21 mouse cellular contexts compared by ENCODE assay signal in the genomic region with DNA sequence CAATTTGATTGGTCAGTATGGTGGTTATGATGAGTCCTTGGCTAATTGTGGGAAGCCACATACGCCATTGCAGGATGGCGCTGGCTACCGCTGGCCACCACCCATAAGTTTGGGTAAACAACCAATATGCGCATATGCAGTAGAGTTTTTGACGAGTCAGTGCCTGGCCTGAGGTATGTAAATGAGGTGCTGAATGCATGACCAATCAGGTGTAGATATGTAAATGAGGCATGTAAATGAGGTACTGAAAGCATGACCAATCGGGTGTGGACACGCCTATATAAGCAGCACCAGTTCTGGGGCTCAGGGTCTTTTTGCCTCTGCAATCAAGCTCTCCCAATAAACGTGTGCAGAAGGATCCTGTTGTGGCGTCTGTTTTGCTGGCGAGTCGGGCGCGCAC. TPM values are rescaled to one million over a fixed set of nuclear protein-coding genes. Genes with fewer than 3 reads are reported as not detected.
DNase-seq lines count a peak whose midpoint lies in the region; ATAC-seq and TF ChIP-seq lines count a peak whose summit lies in the region.
"Not testable (repeated sequence)": the region's sequence is repeated elsewhere in the genome, so short reads cannot be mapped to it uniquely, and the experiment has no call there.
"Had no signal": no experiment of that assay in that cellular context is flagged by ENCODE, and none has a peak within 500 bp of the region (broad histone marks: within the 10 kb centered on the region; RNA-seq: fewer than 3 reads in every experiment).

No protein-coding gene starts in this region.

- dilution Hi-C loops in CH12.LX (cut with MboI; ENCODE audit: extremely low pct_ligation_motif_present, extremely low pct_unique_long_range_greater_than_20kb, low sequenced_read_pairs) = loop anchor here (25.0 kb wide), 1 partner anchor 351 kb away; no protein-coding TSS in a partner anchor

- not testable (repeated sequence) for H3K79me2 ChIP-seq in CH12.LX (replicated peaks; ENCODE audit: control insufficient read depth, extremely low read depth, insufficient read depth, poor library complexity, severe bottlenecking); MEL (ENCODE audit: control insufficient read depth, insufficient read depth, low read length, poor library complexity)

- ATAC-seq in common myeloid progenitor, adult 5-6 weeks (replicated peaks; ENCODE audit: low read depth, poor library complexity, severe bottlenecking) = 0 out of 2 replicates have a peak, but pooled peaks have one; percentile 6
- peak; percentile 59; the same call in 1 of the 2 replicates for ATAC-seq in hindbrain, embryonic 11.5 days (ENCODE audit: low FRiP score)
- ATAC-seq in liver, embryonic 13.5 days (ENCODE audit: low read depth) = 0 out of 2 replicates have a peak, but pooled peaks have one; percentile 32
- peak; percentile 24; the same call in 1 of the 2 replicates for ATAC-seq in neural tube, embryonic 11.5 days (ENCODE audit: insufficient read depth, low FRiP score, low TSS enrichment)

- not testable (repeated sequence) for TF ChIP-seq EP300 in CH12.LX (IDR thresholded peaks at IDR 0.05; ENCODE audit: low read length); MEL (IDR thresholded peaks at IDR 0.05; ENCODE audit: low read depth in 1 of 2, low read length in 2 of 2)

- 93% methylated on average over 13 of the region's 13 CpGs for WGBS in hindbrain, embryonic 11.5 days
- WGBS in liver, embryonic 13.5 days (ENCODE audit: insufficient replicate concordance) = 88% methylated on average over 13 of the region's 13 CpGs
- WGBS in neural tube, embryonic 11.5 days = 88% methylated on average over 13 of the region's 13 CpGs

- H3K4me1 ChIP-seq in CH12.LX (ENCODE audit: control insufficient read depth in 1 of 2, insufficient read depth in 2 of 2) = peaks cover 3 to 14% of the 10 kb centered on the region in 2 experiments; a peak in 2 of 4 replicates
- not testable (repeated sequence) for H3K4me1 ChIP-seq in MEL (ENCODE audit: control insufficient read depth in 1 of 2, insufficient read depth in 2 of 2, low read length in 2 of 2); hindbrain, embryonic 11.5 days (replicated peaks; ENCODE audit: control insufficient read depth, insufficient read depth, low read length); liver, embryonic 13.5 days (replicated peaks); neural tube, embryonic 11.5 days (ENCODE audit: control insufficient read depth, insufficient read depth, low read length)

- not testable (repeated sequence) for TF ChIP-seq POLR2A in CH12.LX (IDR thresholded peaks at IDR 0.05; ENCODE audit: low read depth, low read length); MEL (IDR thresholded peaks at IDR 0.05; ENCODE audit: control insufficient read depth in 1 of 2, insufficient read depth in 1 of 2, low read depth in 1 of 2, low read length in 2 of 2, poor library complexity in 1 of 2)

- not testable (repeated sequence) for TF ChIP-seq RAD21 in CH12.LX (IDR thresholded peaks at IDR 0.05; ENCODE audit: low read depth, low read length); MEL (IDR thresholded peaks at IDR 0.05; ENCODE audit: low read depth, low read length)

- H3K9ac ChIP-seq in CH12.LX (ENCODE audit: insufficient read depth, low read depth); MEL (ENCODE audit: control insufficient read depth, low read depth, low read length, poor library complexity, severe bottlenecking); hindbrain, embryonic 11.5 days (ENCODE audit: low read depth, low read length); liver, embryonic 13.5 days; neural tube, embryonic 11.5 days (ENCODE audit: low read length): not testable (repeated sequence)

- H3K9me3 ChIP-seq in CH12.LX (replicated peaks; ENCODE audit: low read length); MEL (replicated peaks; ENCODE audit: insufficient read depth, low read length); hindbrain, embryonic 11.5 days (ENCODE audit: control insufficient read depth, low read length); liver, embryonic 13.5 days (replicated peaks); neural tube, embryonic 11.5 days (ENCODE audit: control insufficient read depth, low read length): not testable (repeated sequence)

- in situ Hi-C loops in CH12.LX (cut with MboI; ENCODE audit: low pct_ligation_motif_present, low pct_unique_long_range_greater_than_20kb, low sequenced_read_pairs) = not testable (repeated sequence)

- not testable (repeated sequence) for H3K4me2 ChIP-seq in CH12.LX (ENCODE audit: insufficient read depth, low read depth, poor library complexity, severe bottlenecking); hindbrain, embryonic 11.5 days (replicated peaks; ENCODE audit: low read depth, low read length); liver, embryonic 13.5 days; neural tube, embryonic 11.5 days (ENCODE audit: low read depth)

- peak; percentile 25 for DNase-seq in CH12.LX (ENCODE audit: extremely low read depth)
- peak; percentile 56 for DNase-seq in MEL (ENCODE audit: low read depth, low spot score)
- DNase-seq in hindbrain, embryonic 11.5 days (ENCODE audit: low spot score); liver, embryonic 13.5 days; neural tube, embryonic 11.5 days (ENCODE audit: low spot score): not testable (repeated sequence)

- H3K36me3 ChIP-seq in CH12.LX (replicated peaks in 1 of 2; ENCODE audit: control insufficient read depth in 1 of 2, insufficient read depth in 1 of 2, low read length in 1 of 2) = peaks cover 0 to 12% of the 10 kb centered on the region in 2 experiments
- H3K36me3 ChIP-seq in MEL (ENCODE audit: control insufficient read depth in 1 of 2, insufficient read depth in 2 of 2, low read length in 2 of 2); hindbrain, embryonic 11.5 days (ENCODE audit: control insufficient read depth, insufficient read depth, low read length); liver, embryonic 13.5 days; neural tube, embryonic 11.5 days (ENCODE audit: control insufficient read depth, insufficient read depth, low read length): not testable (repeated sequence)

- H3K27ac ChIP-seq in CH12.LX (ENCODE audit: insufficient read depth, low read depth); MEL (ENCODE audit: control insufficient read depth, low read depth, low read length); hindbrain, embryonic 11.5 days (ENCODE audit: low read depth, low read length); liver, embryonic 13.5 days; neural tube, embryonic 11.5 days (ENCODE audit: low read depth, low read length): not testable (repeated sequence)

- not testable (repeated sequence) for H3K27me3 ChIP-seq in CH12.LX (replicated peaks); MEL (ENCODE audit: control insufficient read depth in 1 of 2, insufficient read depth in 2 of 2, low read length in 2 of 2); hindbrain, embryonic 11.5 days (ENCODE audit: control insufficient read depth, insufficient read depth, low read length); liver, embryonic 13.5 days; neural tube, embryonic 11.5 days (ENCODE audit: control insufficient read depth, insufficient read depth, low read length)

- H3K4me3 ChIP-seq in CH12.LX (replicated peaks in 1 of 3; ENCODE audit: low read depth in 2 of 3, low read length in 2 of 3, poor library complexity in 1 of 3); MEL (ENCODE audit: control insufficient read depth in 1 of 2, insufficient read depth in 1 of 2, low read depth in 2 of 2, low read length in 2 of 2); hindbrain, embryonic 11.5 days (ENCODE audit: low read depth, low read length); liver, embryonic 13.5 days (replicated peaks); neural tube, embryonic 11.5 days (ENCODE audit: low read depth, low read length): not testable (repeated sequence)

- TF ChIP-seq CTCF in CH12.LX (conservative IDR thresholded peaks at IDR 0.05 in 1 of 2, IDR thresholded peaks at IDR 0.05 in 1 of 2; ENCODE audit: low read depth in 2 of 2, low read length in 2 of 2); MEL (IDR thresholded peaks at IDR 0.05 in 2 of 3, conservative IDR thresholded peaks at IDR 0.05 in 1 of 3; ENCODE audit: control insufficient read depth in 1 of 3, insufficient read depth in 1 of 3, low read depth in 2 of 3, low read length in 3 of 3, poor library complexity in 1 of 3, severe bottlenecking in 1 of 3): not testable (repeated sequence)

RNA-seq across cellular contexts. Expression of a gene that starts 5.1 kb away (rescaled TPM):
- total RNA-seq in CH12.LX (2012; rRNA removed) = 38.0 and 43.9 TPM in 2 replicates
- 31.6 and 33.1 TPM in 2 replicates for total RNA-seq in CH12.LX (2014; rRNA removed)
- polyA plus RNA-seq in CH12.LX (2012; ENCODE audit: insufficient read length, low read depth) = 65.7 and 90.4 TPM in 2 replicates
- 9.7 and 12.1 TPM in 2 replicates for total RNA-seq in MEL (2012; rRNA removed)
- 10 to 100 TPM in 1 of 2 experiments, not detected in 1; 18.1 TPM for polyA plus RNA-seq in MEL (2012; ENCODE audit: insufficient read depth in 1 of 2, insufficient read length in 2 of 2, low read depth in 1 of 2, low replicate concordance in 2 of 2, missing spikeins in 1 of 2)
- total RNA-seq in common myeloid progenitor, adult 5-6 weeks (2017) = 9.6 and 28.1 TPM in 2 replicates
- polyA plus RNA-seq in hindbrain, embryonic 11.5 days (2014; fragmentation: Nextera tagmentation; extraction: Ambion mirVana) = 12.4 and 17.0 TPM in 2 replicates
- 7.3 and 8.6 TPM in 2 replicates for polyA plus RNA-seq in liver, embryonic 13.5 days (2015; fragmentation: Nextera tagmentation; extraction: Ambion mirVana)
- polyA plus RNA-seq in neural tube, embryonic 11.5 days (2014; fragmentation: Nextera tagmentation; extraction: Ambion mirVana) = 13.8 and 17.0 TPM in 2 replicates

RNA-seq across cellular contexts. Expression of a gene that starts 6.6 kb away (rescaled TPM):
- total RNA-seq in CH12.LX (2012; rRNA removed) (4.0 and 4.5 TPM in 2 replicates), CH12.LX (2014; rRNA removed) (6.2 and 6.3 TPM in 2 replicates), MEL (2012; rRNA removed) (2.5 and 2.7 TPM in 2 replicates)
- polyA plus RNA-seq in CH12.LX (2012; ENCODE audit: insufficient read length, low read depth) (5.9 and 6.0 TPM in 2 replicates), MEL (2012; ENCODE audit: insufficient read depth in 1 of 2, insufficient read length in 2 of 2, low read depth in 1 of 2, low replicate concordance in 2 of 2, missing spikeins in 1 of 2) (1 to 10 TPM in 1 of 2 experiments, not detected in 1; 4.4 TPM)
- total RNA-seq in common myeloid progenitor, adult 5-6 weeks (2017) = 1.2 and 4.3 TPM in 2 replicates
- polyA plus RNA-seq in hindbrain, embryonic 11.5 days (2014; fragmentation: Nextera tagmentation; extraction: Ambion mirVana) = 10.2 and 13.4 TPM in 2 replicates
- polyA plus RNA-seq in liver, embryonic 13.5 days (2015; fragmentation: Nextera tagmentation; extraction: Ambion mirVana) = 27.4 and 36.9 TPM in 2 replicates
- 7.5 and 7.8 TPM in 2 replicates for polyA plus RNA-seq in neural tube, embryonic 11.5 days (2014; fragmentation: Nextera tagmentation; extraction: Ambion mirVana)

RNA-seq across cellular contexts. Expression of a gene that starts 55.5 kb away (rescaled TPM):
- total RNA-seq in CH12.LX (2012; rRNA removed) = not detected in 2 replicates
- total RNA-seq in CH12.LX (2014; rRNA removed) = not detected in 2 replicates
- not detected in 2 replicates for polyA plus RNA-seq in CH12.LX (2012; ENCODE audit: insufficient read length, low read depth)
- total RNA-seq in MEL (2012; rRNA removed) = not detected in 2 replicates
- not detected for polyA plus RNA-seq in MEL (2012; ENCODE audit: insufficient read depth in 1 of 2, insufficient read length in 2 of 2, low read depth in 1 of 2, low replicate concordance in 2 of 2, missing spikeins in 1 of 2)
- not detected in 2 replicates for total RNA-seq in common myeloid progenitor, adult 5-6 weeks (2017)
- not detected in 2 replicates for polyA plus RNA-seq in hindbrain, embryonic 11.5 days (2014; fragmentation: Nextera tagmentation; extraction: Ambion mirVana)
- not detected in 2 replicates for polyA plus RNA-seq in liver, embryonic 13.5 days (2015; fragmentation: Nextera tagmentation; extraction: Ambion mirVana)
- polyA plus RNA-seq in neural tube, embryonic 11.5 days (2014; fragmentation: Nextera tagmentation; extraction: Ambion mirVana) = not detected in 2 replicates
- total RNA-seq: adrenal gland, adult 18-20 months; adrenal gland, postnatal 10 days; adrenal gland, postnatal 36 days; G1E; gastrocnemius, adult 8-10 months; gastrocnemius, postnatal 25 days; heart, adult 2 months; heart, postnatal 14 days; heart, postnatal 4 days had no signal
- polyA plus RNA-seq: forebrain, embryonic 12.5 days; forebrain, embryonic 15.5 days; G1E; heart, embryonic 10.5 days; heart, embryonic 13.5 days; heart, embryonic 16.5 days; hindbrain, embryonic 16.5 days had no signal

Comparison
In these comparisons a context has a peak if more than half of its experiments do, and no peak if none do; other contexts are left out.
1. ATAC-seq: peak in every context shown above with its lines; median percentile 59 in hindbrain, embryonic 11.5 days; 32 in liver, embryonic 13.5 days; 24 in neural tube, embryonic 11.5 days; 6 in common myeloid progenitor, adult 5-6 weeks.